Mouse (Mus musculus): ENCODE data around the gene Ppp1r1b.

Ppp1r1b gene

DNA sequence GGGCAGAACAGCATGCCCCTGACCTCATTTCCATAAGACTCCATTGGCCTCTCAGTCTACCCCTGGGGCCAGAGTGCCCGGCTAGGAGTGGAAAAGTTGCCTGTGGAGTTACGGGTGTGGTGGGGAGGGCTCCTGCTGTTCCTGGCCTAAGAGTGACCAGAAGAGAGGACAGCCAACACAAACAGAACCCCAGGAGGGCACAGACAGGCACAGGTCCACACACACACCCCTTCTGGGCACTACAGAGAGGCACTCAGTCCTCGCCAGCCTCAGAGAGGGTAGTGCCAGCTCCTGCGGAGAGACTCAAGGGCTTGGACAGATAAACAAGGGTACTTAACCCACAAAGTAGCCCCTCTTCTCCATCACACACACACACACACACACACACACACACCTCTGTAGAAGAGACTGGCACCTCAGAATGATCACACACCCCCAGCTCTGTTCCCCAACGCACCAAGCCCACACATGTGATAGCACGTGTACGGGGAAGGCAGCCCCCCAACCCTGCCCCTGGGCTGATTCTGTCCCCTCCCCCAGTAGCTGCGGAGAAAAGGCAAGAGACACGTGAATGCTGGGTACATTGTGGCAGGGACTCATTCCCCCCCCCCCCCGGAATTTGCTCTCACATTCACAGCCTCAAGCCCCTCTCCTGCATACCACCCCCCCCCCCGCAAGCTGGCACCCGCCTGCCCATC is 670 bp upstream of the Ppp1r1b start:
- DNase-seq: peak; percentile 34 to 55

- DNase-seq: no peak
Observed at GRCm38 (mm10) chr11:98349308-98349707, 1.1 kb downstream of the Ppp1r1b start.

DNA sequence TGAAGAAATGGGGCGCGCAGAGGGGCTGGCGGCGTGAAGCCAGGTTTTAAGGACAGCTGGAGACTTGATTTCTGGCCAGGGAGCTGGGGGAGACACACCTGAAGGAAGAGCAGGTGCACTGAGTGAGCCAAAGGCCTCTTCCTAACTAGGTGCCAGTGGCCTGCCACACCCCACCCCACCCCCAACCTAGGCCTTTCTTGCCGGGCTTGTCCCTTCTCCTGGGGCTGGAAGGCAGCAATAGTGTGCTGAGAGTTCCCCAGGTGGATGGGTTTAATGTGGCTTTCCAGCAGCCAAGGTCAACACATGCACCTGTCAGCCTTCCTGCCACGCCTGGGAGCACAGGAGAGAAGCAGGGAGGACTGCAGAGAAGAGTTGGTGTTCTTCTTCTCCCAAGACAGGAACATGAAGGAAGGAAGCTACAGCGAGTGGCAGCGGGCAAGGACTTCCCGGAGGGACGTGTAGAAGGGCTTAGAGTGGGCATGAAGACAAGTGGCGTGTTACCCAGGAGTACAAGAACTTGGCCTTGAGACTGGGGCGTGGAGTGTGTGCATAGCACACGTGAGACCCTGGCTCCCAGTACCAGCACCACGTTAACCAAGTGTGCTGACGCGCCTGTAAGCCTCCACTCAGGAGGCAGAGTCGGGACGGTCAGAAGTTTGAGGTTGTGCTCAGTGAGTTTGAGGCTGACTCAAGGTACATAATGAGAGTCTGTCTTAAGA is 4.2 kb downstream of the Ppp1r1b start:
- no peak for DNase-seq

DNA sequence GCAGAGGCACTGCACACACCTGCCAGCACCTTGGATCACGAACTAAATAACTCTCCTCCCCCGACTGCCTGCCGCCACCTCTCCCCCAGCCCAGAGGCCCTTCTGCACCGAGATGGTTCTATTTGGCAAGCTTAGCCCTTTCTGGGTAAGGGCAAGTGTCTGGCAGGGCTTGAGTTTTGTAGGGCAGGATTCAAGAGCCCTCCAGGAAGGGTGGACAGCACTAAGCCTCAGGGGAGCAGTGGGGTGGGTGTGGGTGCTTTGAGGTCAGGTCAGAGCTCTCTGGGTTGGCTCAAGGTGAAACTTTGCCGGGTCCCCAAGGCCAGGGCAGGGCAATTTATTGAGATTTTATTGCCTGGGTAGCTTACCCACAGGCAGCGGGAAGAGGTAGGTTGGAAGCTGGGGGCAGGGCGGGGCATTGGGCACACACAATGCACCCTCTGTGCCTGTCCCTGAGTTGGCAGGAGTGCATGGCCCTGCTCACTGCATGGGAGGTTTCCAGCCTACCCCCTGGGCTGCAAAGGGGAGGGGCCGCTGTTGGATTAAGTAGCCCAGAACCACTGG is 5.5 kb downstream of the Ppp1r1b start:
- DNase-seq: no peak

- DNase-seq: no peak
Observed at GRCm38 (mm10) chr11:98354445-98354844, 6.2 kb downstream of the Ppp1r1b start.

DNA sequence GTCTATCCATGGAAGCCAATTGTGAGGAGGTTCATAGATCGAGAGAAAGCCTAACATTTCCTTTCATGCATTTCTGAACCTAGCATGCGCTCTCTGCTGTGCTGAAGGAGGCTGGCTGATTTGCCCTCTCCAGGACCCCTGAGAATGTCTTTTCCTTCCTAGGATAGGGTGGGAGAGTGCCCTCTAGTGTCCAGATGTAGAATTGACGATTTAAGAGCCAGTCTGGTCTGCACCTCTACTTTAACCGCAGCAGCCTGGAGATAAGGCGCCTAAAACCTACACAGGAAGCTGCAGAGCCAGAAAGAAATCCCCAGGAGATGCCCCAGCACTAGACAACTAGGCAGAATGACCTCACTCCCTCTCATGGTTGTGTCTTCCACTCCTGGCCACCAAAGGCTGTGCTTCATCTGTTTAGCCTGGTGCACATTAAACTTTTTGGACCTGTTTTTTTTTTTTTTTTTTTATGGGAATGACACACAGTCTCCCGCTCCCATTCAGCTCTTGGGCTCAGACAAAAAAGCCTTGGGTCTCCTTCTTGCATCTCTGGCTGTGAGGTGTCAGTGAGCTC is 7.6 kb downstream of the Ppp1r1b start:
- peak; percentile 59 to 67 for DNase-seq

DNA sequence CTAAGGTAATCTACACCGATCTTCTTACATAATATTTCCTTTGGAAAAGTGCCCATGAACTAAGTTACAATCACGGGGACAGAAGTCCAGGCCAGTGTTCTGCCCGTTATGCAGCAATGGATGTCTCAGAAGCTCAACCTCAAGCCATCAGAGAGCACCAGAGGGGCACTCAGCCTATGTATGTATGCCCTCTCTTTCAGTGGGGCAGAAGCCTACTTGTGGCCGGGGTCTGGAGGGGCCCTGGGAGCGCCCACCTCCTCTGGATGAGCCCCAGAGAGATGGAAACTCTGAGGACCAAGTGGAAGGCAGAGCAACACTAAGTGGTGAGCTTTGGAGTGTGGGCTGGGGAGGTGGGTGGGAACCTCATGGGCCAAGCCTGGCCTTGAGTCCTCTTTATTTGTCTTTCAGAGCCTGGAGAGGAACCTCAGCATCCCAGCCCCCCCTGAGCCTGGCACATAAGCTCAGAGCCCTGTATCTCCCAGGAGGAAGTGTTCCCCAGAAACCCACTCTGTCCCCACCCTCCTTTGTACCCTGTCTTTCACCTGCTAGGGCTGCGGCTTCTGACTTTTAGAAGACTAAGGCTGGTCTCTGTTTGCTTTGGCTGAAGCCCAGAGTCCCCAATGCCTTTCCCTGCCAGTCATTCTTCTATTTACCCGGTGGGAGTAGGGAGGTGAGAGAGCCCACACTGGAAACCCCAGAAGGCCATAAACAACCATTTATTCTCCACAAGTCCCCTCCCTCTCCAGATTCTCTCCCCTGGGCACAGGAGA is 8.6 kb downstream of the Ppp1r1b start:
- DNase-seq: no peak

DNA sequence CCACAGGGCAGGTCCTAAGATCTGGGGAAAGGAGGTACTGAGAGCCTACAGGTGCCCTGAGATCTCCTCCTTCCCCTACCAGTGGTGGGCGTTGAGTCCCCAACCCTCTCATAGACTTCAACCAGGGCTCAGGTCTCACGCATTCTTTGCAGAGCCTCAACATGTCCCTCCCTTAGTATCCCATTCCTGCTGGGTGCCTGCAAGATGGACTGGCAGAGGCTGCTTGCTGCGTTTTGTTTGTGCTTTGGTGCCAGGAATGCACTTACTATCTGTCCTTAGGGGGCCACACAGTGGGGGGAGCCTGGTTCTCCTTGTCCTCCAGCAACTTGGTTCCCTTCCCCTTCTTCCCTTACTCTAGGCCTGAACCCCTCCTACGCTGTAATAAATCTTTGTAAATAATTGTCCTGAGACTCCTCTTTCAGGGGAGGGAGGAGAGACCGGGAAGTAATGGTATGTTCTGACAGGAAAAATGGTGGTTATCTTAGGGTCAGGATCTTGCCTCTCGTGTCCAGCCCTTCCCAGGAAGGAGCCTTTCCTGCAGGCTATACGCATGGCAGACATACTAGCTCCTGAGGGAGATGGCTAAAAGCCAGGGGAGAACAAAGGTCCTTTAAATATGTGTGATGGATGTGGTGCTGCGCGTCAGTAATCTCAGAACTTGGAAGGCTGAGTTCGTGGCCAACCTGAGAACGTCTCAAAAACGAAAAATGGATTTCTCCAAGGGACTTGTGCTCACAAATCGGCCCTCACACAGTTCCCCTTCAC is 9.4 kb downstream of the Ppp1r1b start:
- DNase-seq: no peak

DNA sequence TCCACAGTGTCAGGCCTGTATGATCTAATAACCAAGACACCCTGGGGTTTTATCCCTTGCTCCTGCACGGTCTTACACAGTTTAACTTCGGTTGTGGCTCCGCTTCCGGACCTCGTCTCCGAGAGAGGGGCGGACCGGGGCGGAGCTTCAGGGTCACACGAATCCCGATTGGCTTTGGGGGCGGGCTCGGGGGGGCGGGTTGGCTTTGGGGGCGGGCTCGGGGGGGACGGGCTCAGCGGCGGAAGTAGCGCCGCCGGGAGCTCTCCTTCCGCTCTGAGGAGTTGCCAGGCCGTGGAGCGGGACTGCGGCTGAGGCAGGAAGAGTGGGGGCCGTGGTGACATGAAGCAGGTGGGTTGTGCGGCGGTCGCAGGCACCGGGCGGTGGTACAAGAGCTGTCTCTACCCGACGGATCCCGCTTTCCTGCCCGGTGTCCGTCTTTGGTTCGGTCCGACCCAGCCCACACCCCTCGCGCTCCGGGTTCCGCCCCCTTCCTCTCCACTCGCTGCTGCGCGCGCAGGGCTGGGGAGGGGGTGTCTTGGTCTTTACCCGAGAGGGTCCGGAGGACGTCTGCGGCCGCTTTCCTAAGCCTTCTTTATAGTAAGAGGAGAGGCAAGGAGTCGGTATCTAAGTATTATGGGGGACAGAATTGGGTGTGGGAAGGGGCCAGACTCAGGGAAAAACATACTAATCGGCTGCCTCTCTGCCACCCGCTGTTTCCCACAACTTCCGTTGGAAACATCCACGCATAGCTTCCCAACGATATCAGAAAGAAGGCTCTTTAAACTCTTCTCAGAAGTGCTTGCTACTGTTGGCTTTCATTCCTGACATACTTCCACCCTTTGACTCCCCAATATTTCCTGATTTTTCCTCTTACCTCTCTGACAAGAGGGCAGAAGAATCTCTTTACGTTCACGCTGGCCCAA is 10.2 kb downstream of the Ppp1r1b start, which contains the start of gene Stard3:
Gene Stard3 (plus strand): TSS at position 208 of the 923 bp plus-strand sequence.
- peak; percentile 83 to 92 for DNase-seq

DNA sequence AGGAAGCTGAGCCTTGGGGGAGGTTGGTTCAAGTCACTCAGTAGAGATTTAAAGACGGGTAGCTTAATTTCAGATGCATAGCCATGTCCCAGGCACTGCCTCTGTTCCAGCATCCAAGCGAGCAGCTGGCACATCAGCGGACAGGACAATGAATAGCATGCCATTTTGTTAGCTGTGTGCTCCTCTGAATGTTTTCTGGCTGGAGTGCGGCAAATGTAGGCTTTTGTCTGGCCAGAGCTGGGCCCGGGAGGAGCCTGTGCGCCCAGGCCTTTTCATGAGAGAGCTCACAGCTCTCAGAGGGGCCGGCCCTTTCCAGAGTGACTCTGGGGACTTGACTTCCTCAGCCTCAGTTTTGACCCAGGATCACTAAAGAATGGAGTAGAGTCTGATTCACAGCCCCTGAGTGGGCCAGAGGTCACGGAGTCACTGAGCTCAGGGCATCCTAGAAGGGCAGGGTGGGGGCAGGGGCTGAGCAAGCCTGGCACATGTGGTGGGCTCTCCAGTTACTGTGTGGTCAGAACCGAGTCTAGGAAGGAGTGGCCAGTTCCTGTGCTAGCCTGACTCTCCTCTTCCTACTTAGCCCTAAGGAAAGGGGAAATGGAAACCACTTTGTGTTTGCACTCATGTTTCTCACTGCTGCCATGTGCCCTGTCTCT is 12.8 kb downstream of the Ppp1r1b start:
- no peak for DNase-seq

DNA sequence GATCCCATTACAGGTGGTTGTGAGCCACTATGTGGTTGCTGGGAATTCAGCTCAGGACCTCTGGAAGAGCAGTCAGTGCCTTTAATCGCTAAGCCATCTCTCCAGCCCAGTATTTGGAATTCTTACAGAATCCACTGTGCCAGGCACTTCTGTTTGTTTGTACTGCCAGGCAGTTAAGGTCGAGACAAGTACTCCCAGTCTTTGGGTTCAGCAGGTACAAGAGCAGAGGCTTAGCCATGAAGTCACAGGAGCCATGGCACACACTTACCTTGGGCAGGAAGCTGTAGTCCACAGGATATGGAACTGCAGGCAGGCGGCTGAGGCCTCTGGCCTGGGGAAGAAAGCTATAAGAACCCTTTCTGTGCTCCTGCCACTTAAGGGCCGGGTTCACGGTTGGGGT is 15.6 kb downstream of the Ppp1r1b start:
- no peak for DNase-seq

DNA sequence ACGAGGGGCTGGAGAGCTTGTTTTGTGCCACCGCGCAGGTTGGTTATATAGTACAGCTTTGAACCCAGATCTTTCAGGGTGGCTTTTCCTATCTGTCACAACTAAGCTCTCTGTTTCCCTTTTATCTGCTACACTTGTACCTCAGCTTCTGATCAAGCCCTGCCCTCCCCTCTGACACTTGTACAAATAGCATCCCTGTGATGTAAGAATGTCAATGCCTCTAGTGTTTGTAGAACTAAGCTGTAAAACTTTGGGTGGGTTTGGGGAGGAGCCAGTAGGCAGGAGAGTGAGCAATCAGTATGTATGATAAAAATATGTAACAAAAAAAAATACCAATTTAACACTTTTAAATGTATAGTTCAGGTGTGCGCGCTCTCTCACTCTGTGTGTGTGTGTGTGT is 16.2 kb downstream of the Ppp1r1b start:
- no peak for DNase-seq

DNA sequence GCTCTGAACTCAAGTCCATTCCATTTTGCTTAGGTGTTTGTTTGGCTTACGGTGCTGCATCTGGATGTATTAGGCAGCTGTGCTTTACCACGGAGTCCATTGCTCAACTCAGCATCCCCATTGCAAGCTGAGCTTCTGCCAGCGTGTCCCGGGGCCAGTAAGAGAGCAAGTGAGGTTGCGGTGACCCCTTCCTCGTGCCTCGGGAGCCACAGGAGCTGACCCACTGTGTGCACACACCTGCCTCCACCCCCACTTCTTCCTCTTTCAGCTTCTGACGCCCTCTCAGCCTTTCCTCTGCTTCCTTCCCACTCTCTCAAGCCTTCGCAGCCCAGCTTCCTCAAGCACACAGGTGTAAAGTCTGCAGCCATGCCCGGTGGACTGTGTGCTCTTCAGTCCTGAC is 18.1 kb downstream of the Ppp1r1b start:
- no peak for DNase-seq

- no peak for DNase-seq
Observed at GRCm38 (mm10) chr11:98367171-98367862, 19.1 kb downstream of the Ppp1r1b start.

DNA sequence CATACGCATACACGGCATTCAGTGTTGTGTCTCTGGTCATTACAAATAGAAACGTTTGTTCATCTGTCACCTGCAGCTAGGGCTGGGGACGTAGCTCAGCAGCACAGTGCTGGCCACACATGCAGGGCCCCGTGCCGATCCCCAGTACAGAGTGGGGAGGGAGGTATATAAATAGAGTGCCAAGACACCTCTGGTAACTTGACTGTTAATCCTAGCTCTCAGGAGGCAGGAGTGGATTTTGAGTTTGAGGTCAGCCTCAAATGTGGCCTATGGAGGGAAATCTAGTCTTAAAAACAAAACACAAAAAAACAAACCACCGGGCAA is 19.6 kb downstream of the Ppp1r1b start:
- no peak for DNase-seq

DNA sequence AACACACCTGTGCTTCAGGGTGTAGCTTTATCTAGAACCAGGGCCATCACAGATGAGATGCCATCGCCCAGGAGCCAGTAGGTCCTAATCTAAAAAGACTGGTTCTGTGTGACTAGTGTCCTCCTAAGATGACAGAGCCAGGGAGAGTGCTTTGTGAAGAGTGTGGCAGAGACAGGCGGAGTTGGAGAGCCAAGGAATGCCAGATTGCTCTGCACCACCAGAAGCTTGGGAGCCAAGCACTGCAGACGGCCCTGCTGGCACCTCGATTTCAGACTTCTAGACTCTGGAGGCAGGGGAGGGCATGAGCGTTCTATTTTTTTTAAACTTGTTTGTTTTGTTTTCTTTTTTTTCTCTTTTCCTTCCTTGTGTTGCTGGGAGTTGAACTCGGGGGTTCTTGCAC is 21.1 kb downstream of the Ppp1r1b start:
- peak; percentile 67 to 79 for DNase-seq

GRCm38 (mm10) chr11:98370588-98370987 is 22.4 kb downstream of the Ppp1r1b start:
- DNase-seq: peak in 1 of 2 experiments; percentile 39

DNA sequence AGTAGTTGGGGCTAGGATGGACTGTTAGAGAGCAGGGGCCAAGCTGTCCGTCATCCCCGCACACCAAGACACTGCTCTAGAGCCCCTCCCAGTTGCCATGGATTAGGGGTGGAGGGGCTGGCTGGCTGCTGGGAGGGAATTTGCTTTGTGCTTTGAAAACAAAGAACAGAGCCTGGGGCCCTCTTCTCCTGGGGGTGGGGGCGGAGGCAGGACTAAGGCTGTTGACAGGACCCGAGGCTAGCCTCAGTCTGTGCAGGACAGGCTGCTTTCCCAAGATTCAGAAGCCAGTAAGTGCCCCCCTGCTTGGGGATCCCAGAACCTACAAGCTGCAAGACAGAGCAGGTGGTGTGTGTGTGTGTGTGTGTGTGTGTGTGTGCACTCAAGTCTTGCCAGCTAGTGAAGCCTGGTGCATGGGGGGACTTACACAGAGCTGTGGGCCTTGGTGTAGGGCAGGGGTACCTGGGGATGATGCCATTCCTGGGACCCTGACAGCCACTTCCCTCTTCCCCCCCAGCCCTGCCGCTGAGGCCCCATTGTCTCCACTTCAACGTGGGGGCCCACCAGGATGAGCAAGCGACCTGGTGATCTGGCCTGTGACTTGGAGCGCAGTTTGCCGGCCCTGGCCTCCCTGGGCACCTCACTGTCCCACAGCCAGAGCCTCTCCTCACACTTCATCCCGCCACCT is 23.5 kb downstream of the Ppp1r1b start:
- peak in 1 of 2 experiments; percentile 45 for DNase-seq

DNA sequence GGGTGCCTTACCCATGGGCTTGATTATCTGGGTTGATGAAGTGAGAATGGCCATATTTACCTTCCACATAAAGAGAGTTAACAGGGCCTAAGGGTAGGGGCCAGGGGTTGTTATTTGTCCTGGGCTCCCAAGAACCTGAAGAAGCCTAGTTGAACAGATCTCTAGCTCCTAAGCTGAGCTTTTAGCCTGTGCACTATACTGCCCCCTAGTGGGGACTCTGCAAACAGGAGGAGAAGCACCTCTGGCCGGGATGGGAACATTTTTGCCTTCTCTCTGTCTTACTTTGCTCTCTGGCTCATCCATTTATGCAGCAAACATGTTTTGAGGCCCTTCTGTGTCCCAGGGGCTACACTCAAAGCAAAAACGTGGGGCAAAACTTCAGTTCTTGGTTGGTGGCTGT is 24.2 kb downstream of the Ppp1r1b start:
- peak; percentile 64 to 82 for DNase-seq

Measured in cerebellum, postnatal 25 days (tissue).